Mouse (Mus musculus) G1E (cell line): ENCODE measurements around the gene Arhgap40.

ENCODE experiments used
- CTCF ChIP-seq: IDR thresholded peaks from 2 replicates; pipeline ENCODE4 v1.5.1; 2012; ENCODE audit warnings: low read depth, low read length, inconsistent platforms, mixed read lengths
- GATA1 ChIP-seq: IDR thresholded peaks from 2 replicates; pipeline ENCODE4 v1.6.1; 2012; ENCODE audit warnings: borderline replicate concordance, low read length, inconsistent platforms, mixed read lengths
- GATA2 ChIP-seq: IDR thresholded peaks from 2 replicates; pipeline ENCODE4 v1.6.1; 2012; ENCODE audit warnings: low read depth, low read length, inconsistent platforms, borderline replicate concordance
- POLR2AphosphoS5 ChIP-seq: IDR thresholded peaks from 2 replicates; pipeline ENCODE4 v1.6.1; 2012; ENCODE audit warnings: low read depth, low read length, inconsistent platforms; ENCODE audit not compliant: insufficient replicate concordance
- TAL1 ChIP-seq: conservative IDR thresholded peaks from 2 replicates; pipeline ENCODE4 v1.6.1; 2012; ENCODE audit warnings: low read depth, low read length, inconsistent platforms, mixed read lengths

GRCm38 (mm10) chr2:158556750-158557149 is 44.2 kb downstream of the Arhgap40 start:
- TF ChIP-seq CTCF: no peak
- TF ChIP-seq GATA1: no peak
- no peak for TF ChIP-seq TAL1
- no peak for TF ChIP-seq GATA2
- TF ChIP-seq POLR2AphosphoS5: no peak
